Mouse (Mus musculus) layer of hippocampus, adult 9-11 months (tissue): ENCODE measurements at regions not wholly inside any gene's neighbourhood (a gene's known extent, or its start where the extent isn't known, plus 50 kb on each side); places are given as distances from the start of the nearest gene placed in this dataset.
"Not testable (repeated sequence)": the region's sequence is repeated elsewhere in the genome, so short reads cannot be mapped to it uniquely, and the experiment has no call there.

Source experiments
- DNase-seq: peaks from one replicate; pipeline ENCODE4 v3.0.0; 2022

DNA sequence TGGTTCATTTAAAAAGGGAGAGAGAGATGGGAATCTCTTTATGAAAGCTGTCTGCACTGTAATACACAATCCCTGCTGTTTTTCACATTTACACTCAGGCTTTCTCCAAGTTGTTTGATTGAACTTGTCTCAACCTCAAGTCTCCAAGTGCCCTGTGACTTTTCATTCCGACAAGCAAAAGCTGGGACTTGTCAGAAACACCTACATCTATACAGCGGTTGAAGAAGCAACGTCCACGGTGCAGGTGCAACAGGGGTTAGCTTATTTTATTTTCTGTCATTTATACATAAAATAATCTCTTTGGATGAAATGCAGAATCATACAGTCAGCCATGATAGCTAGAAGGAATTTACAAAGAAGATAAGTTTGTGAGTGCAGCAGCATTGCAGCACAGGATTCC, 184.6 kb upstream of the Gm21293 start:
- DNase-seq: no peak

DNA sequence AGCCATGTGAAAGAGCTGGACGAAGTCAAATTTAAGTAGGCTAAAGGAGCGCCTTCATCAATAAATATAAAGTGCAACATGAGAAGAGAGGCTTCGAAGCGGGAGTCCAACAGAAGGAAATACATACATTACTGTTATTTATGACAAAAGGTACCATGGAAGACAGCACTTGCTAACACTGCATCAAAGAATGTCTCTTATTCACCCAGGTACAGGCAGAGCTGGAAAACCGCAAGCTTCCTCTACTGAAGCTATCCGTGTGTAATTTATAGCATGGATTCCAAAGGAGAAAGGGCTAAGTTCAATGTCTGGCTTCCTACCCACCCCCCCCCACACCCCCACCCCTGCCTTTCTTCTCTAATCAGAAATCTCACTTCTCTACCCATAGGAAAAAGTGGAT, 166.7 kb upstream of the Gm21293 start:
- DNase-seq: no peak

DNA sequence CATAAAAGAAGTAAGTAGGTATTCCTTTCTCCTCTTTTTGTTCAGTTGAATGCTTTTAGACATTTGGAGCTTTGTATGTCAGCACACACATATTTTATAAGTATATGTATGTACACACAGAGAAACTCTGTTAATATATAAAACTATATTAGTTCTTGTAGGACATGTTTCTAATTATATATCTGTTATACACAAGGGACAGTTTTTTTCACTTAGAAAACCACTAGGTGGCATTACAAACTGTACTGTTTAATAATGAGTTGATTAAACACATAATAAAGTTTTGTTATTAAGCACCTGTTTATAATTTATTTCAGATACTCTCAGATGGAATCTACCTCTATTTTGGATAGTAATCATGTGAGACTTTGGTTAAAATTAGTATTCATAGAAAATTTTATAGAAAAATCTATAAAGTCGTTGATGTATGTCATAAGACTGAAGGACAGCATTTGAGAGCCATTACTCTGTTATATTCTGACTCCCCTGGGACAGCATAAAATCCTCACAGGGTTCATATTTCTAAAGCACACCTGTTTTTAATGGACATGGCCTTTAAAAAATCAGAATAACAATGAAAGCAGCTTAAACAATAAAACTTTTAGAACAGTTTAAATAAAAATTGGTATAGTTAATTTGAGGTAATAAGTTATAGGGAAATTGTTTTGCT, 158.4 kb upstream of the Gm21293 start:
- no peak for DNase-seq

DNA sequence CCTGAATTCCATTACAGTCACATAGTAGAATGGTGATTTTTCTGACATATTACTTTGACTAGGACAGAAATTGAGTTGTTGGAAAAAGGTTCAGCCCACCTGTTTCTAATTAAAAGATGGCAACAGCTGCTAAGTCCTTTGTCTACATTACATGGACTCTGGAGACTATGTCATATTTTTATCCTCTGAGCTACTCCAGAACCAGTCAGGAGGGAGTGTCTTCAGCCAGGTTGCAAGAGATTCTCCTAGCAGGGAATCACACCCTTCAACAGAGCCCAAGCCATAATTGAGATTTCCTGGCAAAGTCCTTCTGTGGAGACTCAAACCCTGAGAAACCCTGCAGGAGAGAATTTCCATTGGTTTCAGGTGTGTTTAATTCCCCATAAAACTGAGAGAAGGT, 123.2 kb upstream of the Gm21293 start:
- DNase-seq: no peak

DNA sequence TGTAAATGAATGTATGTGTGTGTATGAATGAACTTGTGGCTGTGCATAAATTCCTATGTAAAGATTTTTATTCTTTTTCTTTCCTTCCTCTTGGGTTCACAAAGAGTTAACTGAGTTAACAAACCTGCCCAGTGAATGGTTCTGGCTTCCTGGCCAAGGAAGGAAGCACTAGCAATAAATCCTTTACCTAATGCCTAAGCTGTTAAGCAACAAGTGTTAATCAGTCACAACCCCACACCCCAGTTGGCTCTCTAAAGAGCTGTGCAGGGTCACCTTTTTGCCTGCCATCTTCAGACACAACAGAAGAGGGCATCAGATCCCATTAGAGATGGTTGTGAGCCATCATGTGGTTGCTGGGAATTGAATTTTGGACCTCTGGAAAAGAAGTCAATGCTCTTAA, 121.2 kb upstream of the Gm21293 start:
- DNase-seq: no peak

DNA sequence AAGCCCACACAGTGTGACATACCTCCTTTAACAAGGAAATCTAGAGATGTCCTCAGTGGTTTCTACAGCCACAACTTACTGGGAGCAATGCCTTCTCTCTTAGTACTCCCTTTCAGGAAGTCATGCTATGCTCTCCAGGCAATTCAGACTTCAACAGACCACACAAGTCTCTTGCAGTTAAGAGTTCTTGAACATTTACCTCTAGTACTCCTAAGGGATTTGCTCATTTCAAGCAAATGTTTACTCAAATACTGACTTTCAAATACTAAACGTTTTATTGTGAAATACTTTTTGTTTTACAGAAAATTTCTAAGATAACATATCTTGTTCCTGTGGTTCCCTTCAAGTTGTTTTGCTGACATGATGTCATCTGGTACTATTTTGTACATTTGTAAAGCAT, 114.6 kb upstream of the Gm21293 start:
- DNase-seq: no peak

DNA sequence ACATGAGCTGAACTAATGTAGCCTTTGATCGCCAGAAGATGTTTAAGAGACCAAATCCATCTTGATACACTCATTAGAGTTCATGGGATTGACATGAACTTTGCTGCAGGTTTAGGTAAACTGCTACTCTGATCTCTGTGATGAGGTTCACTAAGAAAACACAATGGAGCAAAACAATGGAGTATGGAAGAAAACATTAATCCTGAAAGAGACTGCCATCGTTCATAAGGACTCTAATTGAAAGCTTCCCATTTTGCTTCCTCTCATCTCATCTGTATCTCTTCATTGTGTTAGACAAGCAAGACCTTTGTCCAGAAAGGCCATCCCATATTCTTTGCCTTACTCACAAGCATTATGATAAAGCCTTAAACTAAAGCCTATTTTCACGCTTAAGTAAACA, 110.0 kb upstream of the Gm21293 start:
- no peak for DNase-seq

DNA sequence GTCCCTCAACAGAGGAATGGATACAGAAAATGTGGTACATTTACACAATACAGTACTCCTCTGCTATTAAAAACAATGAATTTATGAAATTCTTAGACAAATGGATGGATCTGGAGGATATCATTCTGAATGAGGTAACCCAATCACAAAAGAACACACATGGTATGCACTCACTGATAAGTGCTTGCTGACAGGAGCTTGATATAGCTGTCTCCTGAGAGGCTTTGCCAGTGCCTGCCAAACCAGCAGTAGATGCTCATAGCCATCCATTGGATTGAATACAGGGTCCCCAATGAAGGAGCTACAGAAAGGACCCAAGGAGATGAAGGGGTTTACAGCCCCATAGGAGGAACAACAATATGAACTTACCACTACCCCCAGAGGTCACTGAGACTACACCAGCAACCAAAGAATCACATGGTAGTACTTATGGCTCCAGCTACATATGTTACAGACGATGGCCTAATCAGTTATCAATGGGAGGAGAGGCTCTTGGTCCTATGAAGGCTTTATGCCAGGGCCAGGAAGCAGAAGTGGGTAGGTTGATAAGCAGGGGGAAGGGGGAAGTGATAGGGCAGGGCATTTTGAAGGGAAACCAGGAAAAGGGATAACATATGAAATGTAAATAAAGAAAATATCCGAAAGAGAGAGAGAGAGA, 100.9 kb upstream of the Gm21293 start:
- DNase-seq: not testable (repeated sequence)

DNA sequence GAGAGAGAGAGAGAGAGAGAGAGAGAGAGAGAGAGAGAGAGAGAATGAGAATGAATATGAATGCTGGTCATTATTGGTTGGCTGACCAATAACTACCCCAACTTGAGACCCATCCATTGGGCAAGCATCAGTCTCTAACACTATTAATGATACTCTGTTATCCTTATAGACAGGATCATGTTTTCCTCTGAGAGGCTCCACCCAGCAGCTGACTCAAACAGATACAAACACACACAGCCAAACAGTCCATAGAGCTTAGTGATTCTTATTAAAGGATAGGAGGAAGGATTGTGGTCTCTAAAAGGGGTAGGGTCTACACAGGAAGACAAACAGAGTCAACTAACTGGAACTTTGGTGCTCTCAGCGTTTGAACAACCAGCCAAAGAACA, 100.4 kb upstream of the Gm21293 start:
- no peak for DNase-seq

DNA sequence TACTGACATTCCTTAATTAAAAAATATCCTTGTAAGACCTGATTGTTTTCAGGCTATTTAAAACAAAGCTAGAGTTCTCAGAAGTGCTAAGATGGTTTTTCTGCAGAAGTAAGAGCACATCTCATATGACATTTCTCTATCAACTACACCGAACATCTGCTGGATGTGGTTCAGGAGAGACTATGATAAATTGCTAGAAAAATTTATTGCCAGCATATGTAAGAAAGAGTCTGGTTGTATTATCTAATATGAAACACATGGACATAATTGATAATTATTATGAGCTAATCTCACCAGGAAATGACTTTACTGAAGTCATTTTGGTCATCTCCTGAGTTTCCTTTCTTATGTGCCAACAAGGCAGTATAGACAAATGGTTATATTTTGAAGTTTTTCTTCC, 99.2 kb upstream of the Gm21293 start:
- DNase-seq: no peak
